Mouse (Mus musculus) cerebral cortex, adult 2 months (tissue): ENCODE results near the gene Gm26661.

Experiments
- WGBS: fragments of 180-500 bp; shearing (Covaris S2); methylation state at CpG from one replicate; pipeline ENCODE4 v1.1.7; 2018; 5-methylcytosine and 5-hydroxymethylcytosine counted together

Gene Gm26661

DNA sequence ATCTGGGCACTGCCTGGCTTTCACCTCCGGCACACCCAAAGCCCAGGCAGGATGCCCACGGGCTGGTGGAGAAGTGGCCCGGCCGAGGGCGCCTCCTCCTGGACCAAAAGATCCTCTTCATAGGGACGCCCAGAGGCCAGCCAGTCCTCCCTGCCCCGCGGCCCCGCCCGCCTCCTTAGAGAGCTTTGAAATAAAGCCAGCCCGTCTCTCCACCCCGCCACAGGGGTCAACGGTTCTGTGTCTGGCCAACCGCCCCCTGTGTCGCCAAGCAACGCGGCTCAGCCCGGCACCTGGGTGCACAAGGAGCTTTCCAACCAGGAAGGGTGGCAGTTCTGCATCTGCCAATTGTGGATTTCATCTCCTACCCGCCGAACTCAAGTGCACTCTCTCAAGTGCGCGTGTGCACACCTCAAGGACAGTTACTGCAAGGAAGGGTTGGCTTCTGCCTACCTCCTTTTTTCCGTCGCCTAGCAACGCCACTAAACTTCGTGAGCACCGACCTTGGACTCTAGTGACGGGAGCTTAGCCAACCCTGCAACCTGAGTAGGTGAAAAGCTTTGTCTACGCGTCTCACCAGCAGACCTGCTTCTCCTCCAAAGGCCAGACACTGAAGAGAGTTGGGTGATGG lies at the start of gene Gm26661:
TSS of gene Gm26661 (plus strand) at position 56 of the 628 bp plus-strand sequence.
- 6% methylated on average over 30 of the region's 30 CpGs for WGBS

DNA sequence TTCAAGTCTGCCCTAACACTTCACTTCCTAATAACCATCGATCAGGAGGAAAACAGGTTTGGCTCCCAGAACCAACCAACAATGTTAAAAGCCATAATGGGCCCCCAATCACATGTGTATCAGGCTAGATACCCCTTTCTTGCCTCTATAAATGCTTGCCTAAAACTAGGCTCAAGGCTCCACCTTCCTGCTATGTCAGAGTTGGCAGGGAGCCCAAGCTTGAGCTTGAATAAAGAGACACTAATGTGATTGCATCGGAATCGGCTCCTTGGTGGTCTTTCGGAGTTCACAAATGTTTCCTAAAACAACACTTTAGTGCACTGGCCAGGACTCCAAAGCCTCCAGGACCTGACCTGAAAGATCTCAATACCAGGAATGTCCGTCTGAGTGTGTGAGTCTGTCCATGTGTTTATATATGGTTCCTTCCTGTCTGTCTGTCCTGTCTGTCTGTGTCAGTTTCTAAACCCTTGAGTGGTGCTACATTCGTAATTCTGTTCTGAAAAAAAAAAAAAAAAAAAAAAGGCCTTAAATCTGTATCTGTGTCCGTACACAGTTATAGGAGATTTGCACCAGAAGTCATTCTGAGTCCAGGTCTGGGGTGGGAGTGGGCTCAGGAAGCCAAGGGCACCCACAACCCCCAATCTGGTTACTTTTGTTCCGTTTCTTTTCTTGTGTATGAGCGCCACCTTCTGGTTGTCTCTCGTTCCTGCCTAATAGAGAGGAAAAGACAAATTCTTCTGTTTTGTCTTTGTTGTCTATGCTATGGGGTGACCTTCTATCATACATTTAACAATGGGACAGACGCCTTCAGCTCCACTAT lies 42.2 kb upstream of the Gm26661 start:
- WGBS: 15% methylated on average over 11 of the region's 11 CpGs

DNA sequence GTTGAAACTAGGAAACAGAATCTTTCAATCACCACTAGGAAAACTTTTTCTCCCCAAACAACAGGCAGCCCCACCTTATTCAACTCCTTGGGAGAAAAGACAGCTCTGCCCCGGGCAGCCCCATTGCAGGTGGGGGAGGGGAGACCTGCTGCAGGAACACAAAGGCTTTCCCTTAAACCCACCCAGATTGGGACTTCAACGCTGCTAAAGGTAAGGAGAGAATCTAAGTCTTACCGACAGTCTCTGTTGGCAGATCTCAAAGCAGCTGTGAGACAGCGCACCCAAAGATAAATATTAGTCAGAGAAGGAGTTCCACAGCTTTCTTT lies 41.7 kb upstream of the Gm26661 start:
- 24% methylated on average over 4 of the region's 4 CpGs for WGBS

DNA sequence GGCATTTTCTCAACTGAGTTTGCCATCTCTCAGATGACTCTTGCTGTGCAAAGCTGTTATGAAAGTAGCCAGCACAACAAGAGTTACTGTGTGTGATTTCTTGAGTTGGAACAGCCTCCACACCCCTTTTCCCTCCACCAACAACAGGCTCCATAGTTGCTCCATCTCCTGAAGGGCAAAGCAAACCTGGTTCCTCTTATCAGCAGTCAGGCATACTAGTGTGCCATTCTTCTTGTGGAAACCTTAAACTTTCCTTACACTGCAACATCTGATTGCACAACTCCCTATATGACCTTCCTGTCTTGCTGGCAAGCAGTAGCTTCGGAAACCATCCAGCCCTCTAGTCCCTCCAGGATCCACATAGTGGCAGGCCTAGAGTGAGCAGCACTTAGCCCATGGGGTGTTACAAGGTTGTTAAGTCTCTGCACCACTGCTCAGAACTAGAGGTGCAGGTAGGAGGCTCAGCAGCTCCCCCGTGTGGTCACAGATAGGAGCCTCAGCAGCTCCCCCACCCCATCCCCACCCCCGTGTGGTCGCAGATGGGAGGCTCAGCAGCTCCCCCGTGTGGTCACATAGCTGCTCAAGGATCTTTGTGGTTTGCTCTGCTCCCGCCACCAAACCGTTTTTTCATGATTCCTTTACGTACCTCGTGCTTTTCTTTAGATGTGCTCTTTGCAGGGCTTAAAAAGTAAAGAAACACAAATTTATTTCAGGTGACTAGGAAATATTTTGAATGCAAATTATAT lies 25.6 kb upstream of the Gm26661 start:
- WGBS: 13% methylated on average over 9 of the region's 9 CpGs

DNA sequence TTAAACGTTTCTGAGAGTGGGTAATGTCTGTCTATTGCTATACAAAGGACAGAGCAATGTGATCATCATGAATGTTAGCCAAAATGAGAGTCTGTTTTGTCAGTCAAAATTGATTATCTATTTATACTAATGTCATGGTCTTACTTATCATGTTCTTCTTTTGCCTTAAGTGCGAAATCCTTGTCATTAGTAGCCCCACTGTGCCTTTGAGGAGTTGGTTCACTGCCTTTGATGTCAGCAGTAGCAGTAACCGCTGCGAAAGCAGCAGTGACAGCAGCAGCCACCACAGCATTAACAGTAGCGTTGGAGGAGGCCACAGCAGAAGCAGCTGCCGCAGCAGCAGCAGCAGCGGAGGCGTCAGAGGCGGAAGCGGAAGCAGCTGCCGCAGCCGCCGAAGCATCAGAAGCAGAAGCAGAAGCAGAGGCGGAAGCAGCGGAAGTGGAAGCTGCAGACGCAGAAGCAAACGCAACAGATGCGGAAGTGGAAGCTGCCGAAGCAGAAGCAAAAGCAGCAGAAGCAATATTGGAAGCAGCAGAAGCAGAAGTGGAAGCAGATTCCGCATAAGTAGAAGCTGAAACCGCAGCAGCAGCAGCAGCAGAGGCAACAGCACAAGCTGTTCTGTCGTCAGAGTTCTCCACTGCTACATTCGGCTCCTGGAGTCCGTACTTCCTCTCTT lies 17.5 kb upstream of the Gm26661 start:
- WGBS: 49% methylated on average over 24 of the region's 24 CpGs

DNA sequence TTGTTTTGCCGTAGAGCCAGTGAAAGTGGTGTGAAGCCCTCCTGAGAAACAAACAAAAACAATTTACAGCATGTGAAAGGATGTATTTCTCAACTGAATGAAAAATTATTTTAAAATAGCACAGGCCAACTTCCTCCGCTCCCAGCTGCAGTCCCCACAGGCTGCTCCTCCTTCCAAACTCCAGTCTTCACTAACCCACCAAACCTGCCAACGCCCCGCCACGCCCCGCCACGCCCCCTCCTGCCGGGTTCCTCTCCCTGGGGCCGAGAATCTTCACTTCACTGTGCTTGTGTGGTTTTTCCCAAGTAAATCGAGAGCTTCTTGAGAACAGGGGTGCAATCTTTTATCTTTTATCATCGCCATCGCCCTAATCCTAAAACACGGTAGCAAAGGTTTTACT lies 5.3 kb upstream of the Gm26661 start:
- 52% methylated on average over 13 of the region's 13 CpGs for WGBS

DNA sequence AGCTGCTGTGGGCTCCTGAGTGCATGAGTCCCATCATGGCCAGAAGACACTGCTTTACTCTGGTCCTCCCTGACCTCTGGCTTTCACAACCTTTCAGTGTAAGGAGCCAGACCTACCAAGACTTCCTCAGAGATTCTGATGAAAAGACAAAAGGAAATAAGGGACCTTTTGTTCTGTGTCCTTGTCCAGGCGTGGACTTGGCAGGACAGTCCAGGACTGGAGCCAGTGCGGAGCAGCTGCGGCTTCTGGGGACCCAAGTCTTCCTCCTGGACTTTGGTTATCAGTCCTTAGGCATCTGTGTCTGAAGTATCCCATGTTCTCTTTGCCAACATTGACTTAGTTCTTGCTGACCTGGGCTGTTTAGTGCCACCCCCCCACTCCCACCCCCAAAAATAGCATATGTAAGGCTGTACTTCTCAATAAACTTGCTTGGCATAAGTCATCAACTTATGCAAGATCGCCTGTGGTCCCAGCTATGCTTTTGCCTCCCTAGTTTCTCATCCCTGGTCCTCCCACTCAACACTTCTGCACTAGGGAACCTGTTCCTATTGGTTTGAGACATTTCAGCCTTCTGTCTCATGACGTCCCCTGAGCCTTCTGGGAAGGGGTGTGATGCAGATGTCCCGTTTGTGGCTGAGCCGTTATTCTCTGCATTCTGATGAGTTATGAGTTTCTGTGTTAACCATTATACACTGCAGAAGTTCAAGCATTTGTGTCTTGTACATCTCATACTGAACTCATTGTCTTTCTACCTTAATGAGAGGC lies 1.9 kb upstream of the Gm26661 start:
- 65% methylated on average over 7 of the region's 7 CpGs for WGBS

DNA sequence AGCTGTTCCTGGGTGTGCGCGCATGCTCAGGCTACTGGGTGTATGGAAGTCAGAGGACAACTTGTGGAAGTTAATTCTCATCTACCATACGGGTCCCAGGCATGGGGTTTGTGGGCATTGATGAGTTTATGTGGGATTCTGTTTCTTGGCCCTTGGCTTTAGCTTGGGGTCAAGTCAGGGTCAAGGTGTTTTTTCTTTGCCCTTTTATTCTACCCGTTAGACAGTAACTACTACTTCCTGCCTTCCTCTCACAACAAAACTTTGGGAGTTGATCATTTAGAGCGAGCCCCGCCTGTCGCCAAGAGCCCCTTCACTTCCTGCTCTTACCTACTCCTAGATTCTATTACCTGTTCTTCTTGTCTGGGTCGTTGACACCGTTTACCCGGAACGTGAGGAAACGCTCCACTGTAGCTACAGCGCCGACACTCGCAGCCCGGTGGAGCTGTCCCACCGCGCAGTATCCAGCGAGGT lies 291 bp upstream of the Gm26661 start:
- 11% methylated on average over 19 of the region's 19 CpGs for WGBS

DNA sequence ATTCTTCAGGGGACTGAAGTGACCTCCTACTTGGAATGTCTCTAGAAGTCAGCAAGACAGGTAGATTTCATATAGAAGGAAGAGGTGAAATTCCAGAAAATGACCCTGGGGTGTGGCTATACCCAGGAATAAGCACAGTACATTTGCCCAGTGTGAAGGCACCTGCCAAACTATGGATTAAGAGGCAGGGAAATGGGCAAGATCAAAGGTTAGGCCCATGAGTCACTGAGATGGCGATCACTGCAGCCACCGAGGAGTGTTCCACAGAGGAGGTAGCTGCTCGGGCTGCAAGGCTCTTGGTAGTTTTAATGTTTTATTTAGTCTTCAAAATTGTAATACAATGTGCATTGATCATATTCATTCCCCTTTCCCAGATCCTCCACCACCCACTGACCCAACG lies 4.6 kb downstream of the Gm26661 start:
- WGBS: 94% methylated on average over 4 of the region's 4 CpGs

DNA sequence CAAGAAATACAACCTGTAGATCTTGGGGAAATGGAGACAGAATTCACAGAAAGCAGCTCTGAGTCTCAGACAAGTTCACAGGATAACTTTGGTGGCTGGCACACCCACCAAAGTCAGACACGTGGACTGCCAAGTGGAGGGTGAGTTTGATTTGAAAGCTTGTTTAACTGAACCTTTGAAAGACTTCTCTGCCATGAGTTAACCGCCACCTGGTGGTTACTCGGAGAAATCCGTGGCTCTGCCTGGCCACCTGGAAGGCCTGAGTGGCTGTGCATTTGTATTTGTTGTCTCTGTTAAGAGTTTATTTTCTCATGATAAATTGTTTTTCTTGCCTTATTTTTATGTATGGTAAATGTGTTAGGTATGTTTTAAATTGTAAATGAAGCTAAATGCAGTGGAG lies 10.4 kb downstream of the Gm26661 start:
- WGBS: 9% methylated on average over 4 of the region's 4 CpGs

DNA sequence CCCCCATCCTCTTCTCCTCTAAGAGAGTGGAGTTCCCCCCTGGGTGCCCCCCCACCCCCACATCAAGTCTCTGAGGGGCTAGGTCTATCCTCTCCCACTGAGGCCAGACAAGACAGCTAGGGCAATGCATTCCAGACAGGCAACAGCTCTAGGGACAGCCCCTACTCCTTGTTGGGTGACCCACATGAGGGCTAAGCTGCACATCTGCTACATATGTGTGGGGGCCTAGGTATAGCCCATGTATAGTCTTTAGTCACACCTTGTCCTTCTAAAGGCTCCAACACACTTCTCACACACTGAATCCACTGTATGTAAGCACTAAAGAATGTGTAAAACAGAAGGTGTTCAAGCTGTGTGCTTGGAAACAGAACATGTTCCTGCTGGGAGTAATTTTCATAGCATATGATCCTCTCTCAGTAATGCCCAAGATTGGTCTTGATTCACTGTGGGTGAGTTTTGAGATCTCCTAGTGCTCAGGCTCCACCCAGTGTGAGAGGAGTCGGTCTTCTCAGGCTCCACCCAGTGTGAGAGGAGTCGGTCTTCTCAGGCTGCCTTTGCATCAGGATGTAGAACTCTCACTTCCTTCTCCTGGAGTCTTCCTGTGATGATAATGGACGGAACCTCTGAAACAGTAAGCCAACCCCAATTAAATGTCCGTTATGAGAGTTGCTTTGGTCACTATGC lies 12.6 kb downstream of the Gm26661 start:
- WGBS: 57% methylated on average over 4 of the region's 4 CpGs

DNA sequence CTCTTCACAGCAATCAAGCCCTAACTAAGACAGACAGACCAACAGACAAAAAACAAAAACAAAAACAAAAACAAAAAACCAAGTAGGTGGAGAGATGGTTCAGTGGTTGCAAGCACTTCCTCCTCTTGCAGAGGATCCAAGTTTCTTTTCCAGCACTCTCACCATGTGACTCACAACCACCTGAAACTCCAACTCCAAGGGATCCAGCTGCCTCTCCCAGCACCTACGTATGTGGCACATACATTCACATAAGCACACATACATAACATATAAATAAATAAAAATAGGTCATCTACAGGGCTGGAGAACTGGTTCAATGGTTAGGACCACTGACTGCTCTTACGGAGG lies 13.1 kb downstream of the Gm26661 start:
- WGBS: 78% methylated on average over 2 of the region's 2 CpGs

DNA sequence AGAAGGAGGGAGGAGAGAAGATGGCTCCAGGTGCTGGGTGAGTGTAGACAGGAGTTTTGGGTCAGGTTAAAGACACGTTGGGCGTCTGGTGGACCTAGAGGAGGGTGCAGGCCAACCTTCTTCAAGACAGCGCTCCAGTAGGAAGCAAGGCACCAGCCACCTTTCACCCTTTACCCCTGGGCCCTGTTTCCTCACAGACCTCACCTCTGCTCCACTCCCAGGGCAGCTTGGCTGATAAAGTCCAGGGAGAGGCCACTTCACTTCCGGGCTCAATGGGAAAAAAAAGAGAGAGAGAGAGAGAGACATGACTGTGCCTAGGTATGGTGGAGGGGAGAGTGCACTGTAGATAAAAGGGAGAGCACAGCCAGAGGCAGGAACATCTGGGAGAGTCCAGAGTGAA lies 16.3 kb downstream of the Gm26661 start:
- 90% methylated on average over 4 of the region's 4 CpGs for WGBS

DNA sequence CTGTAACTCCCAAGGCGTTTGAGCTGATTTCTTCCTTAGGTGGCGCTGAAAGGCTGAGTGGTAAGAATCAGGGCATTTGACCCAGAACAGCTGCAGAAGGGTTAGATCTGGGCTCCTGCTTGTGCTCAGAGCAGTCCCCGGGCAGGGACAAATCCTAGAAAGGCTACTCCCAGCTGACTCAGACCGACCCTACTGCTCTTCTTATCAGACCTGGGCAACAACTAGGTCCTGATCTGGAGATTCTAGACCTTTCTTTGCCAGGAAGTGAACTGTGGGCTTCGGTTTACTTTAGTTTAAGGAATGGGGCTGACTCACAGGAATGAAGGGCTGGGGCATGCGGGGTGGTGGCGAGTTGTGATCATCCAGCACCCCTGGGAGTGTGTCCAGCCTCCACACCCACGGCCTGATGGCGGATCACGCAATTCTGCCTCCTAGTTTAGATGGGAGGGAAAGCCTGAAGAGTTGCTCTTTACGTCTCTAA lies 17.2 kb downstream of the Gm26661 start:
- WGBS: 64% methylated on average over 11 of the region's 11 CpGs

DNA sequence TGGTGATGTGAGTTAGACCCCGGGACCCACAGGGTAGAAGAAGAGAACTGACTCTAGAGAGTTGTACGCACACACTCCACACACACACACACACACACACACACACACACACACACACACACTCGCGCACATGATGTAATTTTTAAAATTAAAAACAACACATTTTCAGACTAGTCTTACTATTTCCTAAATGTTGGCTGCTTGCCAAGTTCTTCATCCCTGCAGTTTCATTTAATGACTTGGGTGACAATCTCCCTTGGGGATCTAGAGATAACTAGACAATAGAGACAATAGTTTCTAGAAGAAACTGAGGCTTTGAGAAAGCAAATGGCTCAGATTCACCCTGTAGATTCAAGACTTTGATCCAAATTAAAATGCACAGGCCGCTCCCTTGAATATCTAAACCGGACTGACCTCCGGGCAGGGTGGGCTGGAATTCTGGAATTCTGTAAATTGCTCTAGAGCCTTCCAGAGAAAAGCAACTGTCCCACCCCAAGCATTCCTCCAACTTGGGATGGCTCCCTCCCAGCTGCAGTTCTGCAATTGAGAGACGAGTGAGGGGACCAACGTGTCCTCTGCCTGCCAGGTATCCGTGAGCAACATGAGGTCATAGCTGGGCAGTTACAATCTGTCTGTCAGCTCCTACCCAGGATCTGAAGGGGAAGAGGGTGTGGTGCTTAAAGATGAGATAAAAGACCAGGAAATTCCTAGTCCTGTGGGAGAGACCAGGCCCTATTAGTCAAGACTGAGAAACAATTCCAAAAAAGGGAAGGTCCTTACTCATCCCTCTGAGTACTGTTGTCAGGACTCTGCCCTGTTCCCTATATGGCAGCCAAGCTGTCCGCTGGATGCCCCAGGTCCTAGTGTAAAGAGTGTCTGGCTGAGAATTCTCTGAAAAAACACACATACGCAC lies 17.9 kb downstream of the Gm26661 start:
- 76% methylated on average over 12 of the region's 12 CpGs for WGBS

DNA sequence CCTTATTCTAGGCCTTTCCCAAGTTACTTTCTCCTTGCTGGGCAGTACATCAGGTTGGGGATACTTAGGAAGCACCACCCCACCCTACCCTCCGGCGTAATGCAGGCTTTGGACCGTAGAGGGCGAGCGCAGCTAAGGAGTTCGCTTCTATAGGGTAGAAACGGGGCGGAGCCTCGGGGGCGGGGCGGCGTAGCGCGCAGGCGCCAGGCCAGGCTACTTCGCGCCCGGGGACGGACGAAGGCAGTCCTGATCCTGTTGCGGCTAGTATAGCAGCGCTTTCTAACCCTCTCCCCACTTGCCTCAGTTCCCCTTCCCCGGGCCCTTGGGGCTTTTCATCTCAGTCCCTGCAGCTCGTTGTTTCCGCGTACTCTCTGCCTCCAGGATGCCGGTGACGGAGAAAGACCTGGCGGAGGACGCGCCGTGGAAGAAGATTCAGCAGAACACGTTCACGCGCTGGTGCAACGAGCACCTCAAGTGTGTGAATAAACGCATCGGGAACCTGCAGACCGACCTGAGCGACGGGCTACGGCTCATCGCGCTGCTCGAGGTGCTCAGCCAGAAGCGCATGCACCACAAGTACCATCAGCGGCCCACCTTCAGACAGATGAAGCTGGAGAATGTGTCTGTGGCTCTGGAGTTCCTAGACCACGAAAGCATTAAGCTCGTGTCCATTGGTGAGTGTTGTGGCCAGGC lies 26.5 kb downstream of the Gm26661 start, which contains the start of gene Flnb:
TSS of gene Flnb (plus strand) at position 188 of the 693 bp plus-strand sequence.
- WGBS: under 1% methylated on average over 49 of the region's 49 CpGs

DNA sequence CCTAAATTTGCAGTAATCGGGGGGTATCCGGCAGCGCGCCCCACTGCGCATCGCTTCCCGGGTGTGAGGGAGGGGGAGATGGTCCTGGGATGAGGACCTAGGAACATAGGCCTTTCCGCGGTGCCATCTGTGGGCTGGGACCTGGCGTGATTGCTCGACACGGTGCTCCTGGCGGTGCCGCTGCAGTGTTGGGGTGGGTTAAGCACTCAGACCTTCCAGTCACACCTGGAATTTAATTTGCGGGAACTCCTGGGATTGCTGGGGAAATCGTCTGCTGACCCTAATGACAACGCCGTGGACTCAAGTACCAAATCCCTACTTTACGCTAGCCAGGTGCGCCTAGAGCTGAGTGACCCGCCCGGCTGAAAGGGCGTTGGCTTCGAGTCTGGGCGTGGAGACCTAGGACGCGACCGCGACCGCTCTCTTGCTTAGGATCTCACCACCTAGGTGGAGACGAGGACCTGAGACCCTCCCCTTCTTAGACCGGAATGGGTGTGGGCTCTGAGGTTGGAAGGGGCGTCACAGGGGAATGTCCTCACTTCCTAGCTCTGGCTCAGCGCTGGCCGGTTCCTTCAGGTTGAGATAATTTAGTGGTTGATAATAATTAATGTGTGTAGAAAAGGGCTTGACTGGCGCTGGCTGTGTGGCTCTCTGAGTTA lies 27.2 kb downstream of the Gm26661 start:
- WGBS: 2% methylated on average over 36 of the region's 36 CpGs

DNA sequence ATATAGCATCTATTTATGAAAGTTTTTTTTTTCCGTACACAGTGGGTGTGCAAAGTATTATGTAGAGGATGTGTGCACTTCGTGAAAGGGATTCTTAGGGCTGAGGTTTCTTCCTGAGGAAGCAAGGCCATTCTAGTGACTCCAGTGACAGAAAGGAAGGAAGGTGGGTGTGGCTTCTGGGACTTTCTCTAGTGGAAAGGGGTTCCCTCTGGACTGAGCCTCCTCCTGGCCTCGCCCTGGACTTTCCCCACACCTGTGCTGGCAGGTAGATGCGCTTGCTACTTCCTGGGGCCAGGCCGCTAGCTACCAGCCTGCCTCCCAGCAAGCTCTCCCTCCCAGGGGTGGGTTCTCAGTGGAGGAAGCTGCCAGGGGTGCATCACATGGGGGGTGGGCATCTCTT lies 28.1 kb downstream of the Gm26661 start:
- WGBS: 53% methylated on average over 5 of the region's 5 CpGs
